In the genomic region with DNA sequence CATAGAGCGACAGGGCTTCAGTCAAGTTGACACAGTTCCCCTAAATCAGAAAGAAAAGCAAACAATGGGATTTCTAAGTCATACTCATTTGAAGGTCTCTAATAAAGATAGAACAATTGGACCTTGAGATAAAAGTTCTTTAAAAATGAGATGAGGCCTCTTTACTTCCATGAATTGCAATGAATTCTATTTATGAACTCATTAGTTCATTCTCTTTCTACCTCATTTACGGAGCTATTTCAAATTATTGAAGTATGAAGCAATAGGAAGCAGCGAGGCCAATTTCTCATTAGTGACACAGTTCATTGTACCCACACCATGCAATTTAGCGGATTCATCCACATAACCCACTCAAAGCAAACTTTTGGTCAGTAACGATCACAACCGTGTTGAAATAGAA, we compare ENCODE assay signal across 36 mouse cellular contexts. TPM values are rescaled to one million over a fixed set of nuclear protein-coding genes. Genes with fewer than 3 reads are reported as not detected.
"Had no signal": no experiment of that assay in that cellular context is flagged by ENCODE, and none has a peak within 500 bp of the region (broad histone marks: within the 10 kb centered on the region; RNA-seq: fewer than 3 reads in every experiment).

No protein-coding gene starts in this region.

- H3K4me3 ChIP-seq: heart, embryonic 10.5 days; heart, embryonic 12.5 days; heart, embryonic 13.5 days; heart, embryonic 15.5 days; hindbrain, embryonic 10.5 days; hindbrain, embryonic 12.5 days; hindbrain, embryonic 15.5 days; intestine, embryonic 15.5 days; kidney, embryonic 15.5 days; layer of hippocampus, adult 2 months; left cerebral cortex, adult 2 months had no signal

- H3K4me1 ChIP-seq: heart, embryonic 10.5 days; heart, embryonic 12.5 days; heart, embryonic 13.5 days; heart, embryonic 15.5 days; hindbrain, embryonic 10.5 days; hindbrain, embryonic 12.5 days; hindbrain, embryonic 15.5 days; intestine, embryonic 15.5 days; kidney, embryonic 15.5 days had no signal

- H3K4me2 ChIP-seq: heart, embryonic 11.5 days; heart, embryonic 12.5 days; heart, embryonic 13.5 days; heart, embryonic 15.5 days; hindbrain, embryonic 12.5 days; hindbrain, embryonic 14.5 days; hindbrain, embryonic 15.5 days; intestine, embryonic 15.5 days; kidney, embryonic 15.5 days had no signal

- ATAC-seq: hindbrain, embryonic 16.5 days; hindbrain, postnatal 0 days; inflammation-experienced regulatory T-cells, adult 6 months; intestine, embryonic 15.5 days; intestine, embryonic 16.5 days; intestine, postnatal 0 days had no signal

- H3K9ac ChIP-seq: heart, embryonic 12.5 days; heart, embryonic 13.5 days; heart, embryonic 15.5 days; hindbrain, embryonic 12.5 days; hindbrain, embryonic 14.5 days; hindbrain, embryonic 15.5 days; intestine, embryonic 15.5 days; kidney, embryonic 15.5 days had no signal

- H3K27ac ChIP-seq: heart, embryonic 10.5 days; heart, embryonic 13.5 days; heart, embryonic 15.5 days; hindbrain, embryonic 10.5 days; hindbrain, embryonic 12.5 days; hindbrain, embryonic 14.5 days; hindbrain, embryonic 15.5 days; hindbrain, postnatal 0 days; intestine, embryonic 15.5 days; kidney, embryonic 15.5 days; kidney, postnatal 0 days; layer of hippocampus, adult 2 months; left cerebral cortex, adult 2 months had no signal

- DNase-seq: heart, postnatal 10 days; heart, postnatal 14 days; heart, postnatal 36 days; heart, postnatal 4 days; kidney, adult 11 months; kidney, adult 18-20 months; kidney, adult 2 months; kidney, adult 8-10 months; kidney, adult 9 months; kidney, postnatal 10 days; kidney, postnatal 14 days; kidney, postnatal 25 days; kidney, postnatal 36 days; kidney, postnatal 4 days; layer of hippocampus, adult 9-11 months; layer of hippocampus, postnatal 36 days had no signal

- H3K36me3 ChIP-seq: heart, embryonic 10.5 days; heart, embryonic 15.5 days; hindbrain, embryonic 12.5 days; hindbrain, embryonic 15.5 days; intestine, embryonic 15.5 days; kidney, embryonic 15.5 days had no signal

- H3K27me3 ChIP-seq: heart, embryonic 12.5 days; heart, embryonic 13.5 days; heart, embryonic 15.5 days; hindbrain, embryonic 12.5 days; hindbrain, embryonic 15.5 days; intestine, embryonic 15.5 days had no signal

- H3K9me3 ChIP-seq: heart, embryonic 10.5 days; heart, embryonic 12.5 days; heart, embryonic 13.5 days; heart, embryonic 15.5 days; hindbrain, embryonic 10.5 days; hindbrain, embryonic 12.5 days; hindbrain, embryonic 15.5 days; intestine, embryonic 15.5 days; kidney, embryonic 15.5 days had no signal

RNA-seq across cellular contexts. Expression of a gene that starts 32.3 kb away (rescaled TPM):
- polyA plus RNA-seq: intestine, postnatal 0 days; kidney, adult 2 months; large intestine, adult 2 months had no signal
